ENCODE assay signal across 8 mouse cellular contexts in the genomic region with DNA sequence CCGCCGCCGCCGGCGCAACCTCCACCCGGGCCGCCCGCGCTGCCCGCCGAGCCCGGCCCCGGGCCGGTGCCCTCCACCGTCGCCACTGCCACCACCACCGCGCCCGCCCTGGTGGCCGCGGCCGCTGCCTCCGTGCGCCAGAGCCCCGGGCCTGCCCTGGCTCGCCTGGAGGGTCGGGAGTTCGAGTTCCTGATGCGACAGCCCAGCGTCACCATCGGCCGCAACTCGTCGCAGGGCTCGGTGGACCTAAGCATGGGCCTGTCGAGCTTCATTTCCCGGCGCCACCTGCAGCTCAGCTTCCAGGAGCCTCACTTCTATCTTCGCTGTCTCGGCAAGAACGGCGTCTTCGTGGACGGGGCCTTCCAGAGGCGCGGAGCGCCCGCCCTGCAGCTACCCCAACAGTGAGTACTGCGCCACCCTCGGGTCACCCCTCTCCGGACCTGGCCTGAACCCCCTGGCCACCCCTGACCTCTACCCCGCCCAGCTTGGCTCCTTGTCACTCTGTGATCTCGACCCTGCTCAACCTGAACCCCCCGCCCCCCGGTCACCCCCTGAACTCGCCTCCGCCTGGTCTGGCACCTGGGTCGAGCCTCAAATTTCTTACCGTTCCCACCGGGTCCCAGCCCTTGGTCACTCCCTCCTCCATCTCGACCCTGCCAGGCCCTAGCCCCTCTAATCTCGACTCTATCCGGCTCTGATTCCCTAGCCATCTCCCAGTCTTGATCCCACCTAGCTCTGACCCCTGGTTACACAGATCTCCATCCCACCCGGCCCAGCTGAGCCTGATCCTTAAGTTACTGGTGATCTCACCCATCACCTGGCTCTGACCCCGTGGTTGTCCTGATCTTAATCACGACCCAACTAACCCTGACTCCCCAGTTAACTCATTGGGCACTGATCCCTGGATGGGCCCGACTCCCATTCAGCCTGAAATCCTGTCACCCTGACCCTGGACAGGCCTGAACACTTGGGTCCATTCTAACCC. TPM values are rescaled to one million over a fixed set of nuclear protein-coding genes. Genes with fewer than 3 reads are reported as not detected.
DNase-seq lines count a peak whose midpoint lies in the region; ATAC-seq lines count a peak whose summit lies in the region.

No protein-coding gene starts in this region.

- peak overlapping the region; percentile 84 for H3K27ac ChIP-seq in forebrain, embryonic 12.5 days
- H3K27ac ChIP-seq in intestine, embryonic 15.5 days, result peak overlapping the region; percentile 77
- peak overlapping the region; percentile 87 for H3K27ac ChIP-seq in stomach, embryonic 16.5 days (ENCODE audit: low read length)

- peak overlapping the region; percentile 93 for H3K9ac ChIP-seq in forebrain, embryonic 12.5 days
- peak overlapping the region; percentile 98 for H3K9ac ChIP-seq in intestine, embryonic 15.5 days
- peak overlapping the region; percentile 98 for H3K9ac ChIP-seq in stomach, embryonic 16.5 days (ENCODE audit: low read length)

- H3K9me3 ChIP-seq in forebrain, embryonic 12.5 days, result no peaks in the 10 kb centered on the region
- H3K9me3 ChIP-seq in intestine, embryonic 15.5 days, result no peaks in the 10 kb centered on the region
- no peaks in the 10 kb centered on the region for H3K9me3 ChIP-seq in megakaryocyte, embryonic 14.5 days
- no peaks in the 10 kb centered on the region for H3K9me3 ChIP-seq in stomach, embryonic 16.5 days (replicated peaks; ENCODE audit: control insufficient read depth, low read length)

- peak overlapping the region; percentile 89 for H3K4me3 ChIP-seq in forebrain, embryonic 12.5 days (replicated peaks)
- peak overlapping the region; percentile 99 for H3K4me3 ChIP-seq in intestine, embryonic 15.5 days (replicated peaks)
- peak overlapping the region; percentile 100 for H3K4me3 ChIP-seq in megakaryocyte, embryonic 14.5 days (replicated peaks)
- H3K4me3 ChIP-seq in stomach, embryonic 16.5 days (replicated peaks; ENCODE audit: low read length), result peak overlapping the region; percentile 90

- ATAC-seq in forebrain, embryonic 12.5 days (ENCODE audit: low FRiP score), result peak; percentile 16
- peak; percentile 42 for ATAC-seq in intestine, embryonic 15.5 days
- ATAC-seq in stomach, embryonic 16.5 days (ENCODE audit: insufficient read depth, low FRiP score), result peak; percentile 20; the same call in 1 of the 2 replicates

- no peaks in the 10 kb centered on the region for H3K27me3 ChIP-seq in forebrain, embryonic 12.5 days
- H3K27me3 ChIP-seq in intestine, embryonic 15.5 days (replicated peaks), result no peaks in the 10 kb centered on the region
- H3K27me3 ChIP-seq in megakaryocyte, embryonic 14.5 days (replicated peaks), result peaks cover 2% of the 10 kb centered on the region
- H3K27me3 ChIP-seq in stomach, embryonic 16.5 days (ENCODE audit: control insufficient read depth, insufficient read depth, low read length), result no peaks in the 10 kb centered on the region

- peak overlapping the region; percentile 97 for H3K4me2 ChIP-seq in forebrain, embryonic 12.5 days
- H3K4me2 ChIP-seq in intestine, embryonic 15.5 days (replicated peaks), result peak overlapping the region; percentile 85
- peak overlapping the region; percentile 77 for H3K4me2 ChIP-seq in stomach, embryonic 16.5 days (ENCODE audit: low read depth, low read length)

- peaks cover 45% of the 10 kb centered on the region for H3K4me1 ChIP-seq in forebrain, embryonic 12.5 days
- peaks cover 30% of the 10 kb centered on the region for H3K4me1 ChIP-seq in intestine, embryonic 15.5 days (replicated peaks)
- peaks cover 69% of the 10 kb centered on the region for H3K4me1 ChIP-seq in megakaryocyte, embryonic 14.5 days
- peaks cover 45% of the 10 kb centered on the region for H3K4me1 ChIP-seq in stomach, embryonic 16.5 days (ENCODE audit: control insufficient read depth, insufficient read depth, low read length)

- 1% methylated on average over 62 of the region's 67 CpGs for WGBS in forebrain, embryonic 12.5 days
- WGBS in intestine, embryonic 15.5 days, result 1% methylated on average over 55 of the region's 67 CpGs
- under 1% methylated on average over 56 of the region's 67 CpGs for WGBS in stomach, embryonic 16.5 days

- peaks cover 4% of the 10 kb centered on the region; the same call in 1 of the 2 replicates for H3K36me3 ChIP-seq in forebrain, embryonic 12.5 days (replicated peaks)
- H3K36me3 ChIP-seq in intestine, embryonic 15.5 days, result no peaks in the 10 kb centered on the region; the same call in 1 of the 2 replicates
- peaks cover 37% of the 10 kb centered on the region for H3K36me3 ChIP-seq in megakaryocyte, embryonic 14.5 days (replicated peaks; ENCODE audit: low read length)
- H3K36me3 ChIP-seq in stomach, embryonic 16.5 days (ENCODE audit: control insufficient read depth, insufficient read depth, low read length), result no peaks in the 10 kb centered on the region

- DNase-seq in right cerebral cortex, adult 18-20 months, result peak; percentile 41
- no peak for DNase-seq in right cerebral cortex, postnatal 36 days (ENCODE audit: low spot score in 2 of 2)
- DNase-seq in adrenal gland, postnatal 10 days, result peak; percentile 51
- no peak for DNase-seq in urinary bladder, adult 2 months (ENCODE audit: low spot score)

RNA-seq across cellular contexts. Expression of gene Foxk1, which starts 0.6 kb away (rescaled TPM):
- 10 to 100 TPM; 22.9 to 23.6 TPM for total RNA-seq in adrenal gland, postnatal 10 days (2021)
- 5.2 and 5.9 TPM in 2 replicates for polyA plus RNA-seq in forebrain, embryonic 12.5 days (2016; fragmentation: Nextera tagmentation; extraction: Ambion mirVana)
- polyA plus RNA-seq in intestine, embryonic 15.5 days (2015; fragmentation: Nextera tagmentation; extraction: Ambion mirVana), result 4.3 and 5.3 TPM in 2 replicates
- polyA plus RNA-seq in megakaryocyte, embryonic 14.5 days (2012; ENCODE audit: insufficient read depth, low replicate concordance), result 13.3 and 39.1 TPM in 2 replicates
- 3.5 and 3.7 TPM in 2 replicates for polyA plus RNA-seq in stomach, embryonic 16.5 days (2015; fragmentation: Nextera tagmentation; extraction: Ambion mirVana)
- 13.8 and 21.3 TPM in 2 replicates for polyA plus RNA-seq in urinary bladder, adult 2 months (2012; rRNA removed)

Comparison
In these comparisons a context has a peak if more than half of its experiments do, and no peak if none do; other contexts are left out.
1. DNase-seq: peak in right cerebral cortex, adult 18-20 months (single experiment) and adrenal gland, postnatal 10 days (single experiment); none in right cerebral cortex, postnatal 36 days (0 of 2) and urinary bladder, adult 2 months (single experiment).
2. Peak in every context shown above with its lines, with median percentiles within 50 percentile points of each other: ATAC-seq, H3K27ac ChIP-seq, H3K4me2 ChIP-seq, H3K4me3 ChIP-seq and H3K9ac ChIP-seq.